Mouse (Mus musculus) 3134 (cell line): ENCODE data around the gene Zfp14.
A peak's percentile ranks its signal among the peaks of the same experiment; 100 is the strongest.

ENCODE experiments used
- DNase-seq: peaks from one replicate; pipeline ENCODE4 v3.0.0-alpha.2; 2011; ENCODE audit warnings: low spot score; ENCODE audit not compliant: insufficient read length; ENCODE audit errors: extremely low read depth

Zfp14 gene

GRCm38 (mm10) chr7:30050882-30051548 lies at the start of gene Zfp14:
Gene Zfp14, minus strand, starts transcription at chr7:30051380.
- DNase-seq: peak; percentile 66

GRCm38 (mm10) chr7:30099297-30099696 lies 48.1 kb upstream of the Zfp14 start:
- DNase-seq: no peak

- no peak for DNase-seq
Observed at GRCm38 (mm10) chr7:30095551-30096125, 44.5 kb upstream of the Zfp14 start.

DNA sequence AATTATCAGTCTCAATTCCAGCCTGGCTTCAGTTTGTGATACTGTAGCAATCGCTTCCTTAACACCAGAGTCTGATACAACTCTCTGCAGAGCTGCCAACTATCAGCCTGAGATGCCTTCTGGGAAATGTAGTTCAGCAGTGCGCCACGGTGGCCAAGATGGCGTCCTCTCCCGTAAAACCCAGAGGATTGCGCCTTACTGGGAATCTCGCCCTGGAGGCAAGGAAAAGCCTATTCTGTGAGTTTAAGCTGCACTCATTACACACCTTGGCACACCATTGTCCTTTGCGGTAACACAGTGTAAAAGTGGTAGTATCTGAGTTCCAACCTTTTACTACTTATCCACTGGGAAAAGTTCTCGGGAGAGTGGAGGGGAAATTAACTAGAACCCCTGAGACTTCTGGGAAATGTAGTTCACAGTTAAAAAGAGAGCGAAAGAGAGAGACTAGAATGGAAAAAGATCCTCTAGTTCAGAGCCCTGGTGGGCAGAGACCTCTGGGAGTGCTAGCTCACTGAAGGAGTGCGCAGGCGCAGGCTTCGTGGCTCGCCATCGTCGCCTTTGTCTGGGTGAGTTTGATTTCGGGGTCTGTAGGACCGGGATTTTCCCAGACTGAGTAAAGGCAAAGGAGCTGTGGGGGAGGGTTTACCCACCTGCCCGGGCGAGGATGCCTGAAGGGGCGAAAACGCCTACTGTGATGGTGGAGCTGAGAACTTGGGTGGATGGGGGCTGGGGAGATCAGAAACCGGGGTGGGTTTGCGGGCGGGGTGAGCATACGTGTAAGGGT lies 43.7 kb upstream of the Zfp14 start, which contains the start of gene Zfp260:
Zfp260 (plus strand) TSS at position 132 of the 784 bp plus-strand sequence.
- peak; percentile 81 for DNase-seq

DNA sequence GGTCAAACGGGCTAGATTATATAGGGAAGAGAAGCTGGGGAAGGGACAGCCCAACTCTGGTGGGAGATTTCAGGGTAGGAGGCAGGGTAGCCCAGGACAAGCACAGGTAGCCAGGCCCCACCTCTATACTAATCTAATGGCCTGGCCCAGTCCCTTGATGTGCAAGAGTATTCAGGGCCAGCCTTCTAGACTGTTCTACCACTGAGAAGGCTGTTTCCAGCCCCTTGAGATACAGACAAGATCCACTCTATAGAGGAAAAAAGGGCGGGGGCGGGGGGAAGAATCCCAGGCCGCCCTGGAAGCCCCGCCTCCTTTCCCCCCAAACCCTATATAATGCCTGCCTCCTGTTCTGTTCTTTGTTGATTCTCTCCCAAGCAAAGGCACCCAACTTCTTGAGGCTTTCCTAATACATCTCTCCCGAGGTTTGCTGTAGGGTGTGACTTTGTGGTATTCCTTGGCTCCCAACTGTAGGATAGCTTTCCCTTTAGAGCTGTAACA lies 42.8 kb upstream of the Zfp14 start:
- DNase-seq: no peak

DNA sequence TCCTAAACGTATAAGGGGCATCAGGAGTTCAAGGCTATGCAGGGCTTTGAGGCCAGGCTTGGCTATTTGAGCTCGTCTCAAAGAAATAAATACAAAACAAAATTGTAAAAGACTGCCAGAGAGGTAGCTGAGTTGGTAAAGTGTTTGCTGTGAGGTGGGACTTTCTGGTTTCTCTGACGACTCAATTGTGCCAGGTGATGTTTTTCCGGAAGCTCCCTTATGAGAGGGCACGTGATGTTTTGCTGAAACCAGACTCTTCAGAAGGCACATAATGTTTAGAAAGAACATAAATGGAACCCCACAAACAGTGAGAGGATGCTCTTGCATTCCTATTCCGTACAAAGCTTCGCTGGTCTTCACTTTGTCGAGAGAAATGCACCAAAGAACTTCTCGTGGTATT lies 41.5 kb upstream of the Zfp14 start:
- DNase-seq: no peak

- peak; percentile 42 for DNase-seq
Observed at GRCm38 (mm10) chr7:30090970-30091585, 39.9 kb upstream of the Zfp14 start.

GRCm38 (mm10) chr7:30090092-30090969 lies 39.2 kb upstream of the Zfp14 start, which contains the start of the genes Gm26920 and Zfp566:
Gene Gm26920, minus strand, starts transcription at chr7:30090410.
Gene Zfp566, minus strand, starts transcription at chr7:30090527.
- DNase-seq: peak; percentile 96

DNA sequence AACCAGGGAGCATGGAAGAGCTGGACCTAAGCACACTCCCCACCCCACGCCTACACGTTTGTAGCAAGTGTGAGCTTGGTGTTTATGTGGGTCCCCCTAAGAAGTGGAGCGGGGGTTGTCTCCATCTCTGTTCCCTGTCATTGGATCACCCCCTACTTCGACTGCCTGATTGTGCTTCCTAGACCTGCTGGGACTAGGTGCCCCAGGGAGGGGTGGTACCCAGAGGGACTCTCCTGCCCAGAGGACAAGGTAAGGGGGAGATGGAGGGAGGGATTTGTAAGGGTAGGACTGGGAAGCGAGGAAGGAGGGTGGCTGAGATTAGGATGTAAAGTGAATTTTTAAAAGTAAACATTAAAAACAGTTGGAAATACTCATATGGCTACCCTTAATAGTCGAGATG lies 38.2 kb upstream of the Zfp14 start:
- DNase-seq: no peak

DNA sequence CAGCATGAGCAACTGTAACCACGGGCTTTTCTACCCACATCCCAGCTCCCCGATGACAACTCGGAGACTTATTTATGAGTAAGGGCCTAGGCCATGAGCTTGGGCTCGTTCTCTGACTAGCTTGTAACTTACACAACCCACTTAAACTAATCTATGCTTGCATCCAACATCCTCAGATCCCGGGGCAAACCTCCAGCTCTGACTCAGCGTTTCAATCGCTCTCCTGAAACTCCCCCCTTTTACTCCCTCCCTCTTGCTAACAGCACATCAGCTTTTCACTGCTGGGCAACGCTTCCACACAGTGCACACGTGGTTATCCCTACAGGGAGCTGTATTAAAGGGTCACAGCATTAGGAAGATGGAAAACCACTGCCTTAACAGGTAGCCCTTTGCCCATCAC lies 35.3 kb upstream of the Zfp14 start:
- peak; percentile 40 for DNase-seq

- peak; percentile 87 for DNase-seq
Observed at GRCm38 (mm10) chr7:30072146-30073028, 21.2 kb upstream of the Zfp14 start, which contains the start of gene Zfp82. Gene Zfp82, minus strand, starts transcription at chr7:30072900.

- no peak for DNase-seq
Observed at GRCm38 (mm10) chr7:30064622-30065021, 13.4 kb upstream of the Zfp14 start.

- no peak for DNase-seq
Observed at GRCm38 (mm10) chr7:30062478-30062877, 11.3 kb upstream of the Zfp14 start.

- DNase-seq: no peak
Observed at GRCm38 (mm10) chr7:30060341-30060740, 9.2 kb upstream of the Zfp14 start.

GRCm38 (mm10) chr7:30053591-30053990 lies 2.4 kb upstream of the Zfp14 start:
- no peak for DNase-seq

DNA sequence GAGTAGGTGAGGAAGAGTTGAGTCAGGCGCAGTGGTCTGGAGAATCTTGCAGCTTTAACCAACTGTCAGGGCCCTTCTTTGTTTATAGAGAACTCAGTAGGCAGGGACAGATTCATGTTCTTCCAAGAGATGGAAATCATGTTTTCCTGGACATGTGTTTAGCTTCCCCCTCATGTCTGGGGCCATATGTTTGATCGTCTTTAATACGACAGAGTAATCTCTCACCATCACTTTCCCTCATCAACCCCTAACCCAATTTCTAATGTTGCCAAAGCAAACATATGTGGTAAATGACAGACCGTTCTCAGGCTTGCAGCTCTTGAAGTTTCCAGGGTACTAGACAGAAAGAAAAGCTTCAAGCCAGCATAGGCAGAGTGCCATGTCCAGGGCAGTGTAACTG lies 3.1 kb downstream of the Zfp14 start:
- DNase-seq: no peak

DNA sequence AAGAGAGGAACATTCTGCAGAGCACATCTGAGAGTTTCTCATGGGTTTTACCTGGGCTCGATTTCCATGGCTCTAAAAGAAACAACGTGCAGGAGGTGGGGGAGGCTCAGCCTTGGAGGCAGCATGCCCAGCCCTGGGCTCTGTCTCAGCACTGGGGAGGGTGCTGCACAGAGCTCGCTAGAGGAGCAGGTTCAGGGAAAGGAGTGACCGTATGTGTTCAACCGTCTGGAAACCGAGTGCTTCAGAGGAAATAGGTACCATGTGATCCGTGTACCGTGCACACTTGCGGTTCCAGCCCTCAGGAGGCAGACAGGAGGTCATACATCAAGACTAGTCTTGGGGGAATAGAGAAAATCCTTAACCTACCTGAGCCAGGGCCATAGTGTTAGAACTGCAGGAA lies 6.8 kb downstream of the Zfp14 start:
- DNase-seq: no peak

- DNase-seq: no peak
Observed at GRCm38 (mm10) chr7:30034331-30034730, 16.8 kb downstream of the Zfp14 start.

- no peak for DNase-seq
Observed at GRCm38 (mm10) chr7:30031379-30031778, 19.8 kb downstream of the Zfp14 start.
